Mouse (Mus musculus) intestine, embryonic 15.5 days (tissue): ENCODE results near the gene Prpf31. TPM values are rescaled to one million over a fixed set of nuclear protein-coding genes. Genes with fewer than 3 reads are reported as not detected.

ENCODE experiments used
- ATAC-seq: fragments of 200-750 bp; cut with Nextera tagmentation; 2 replicates; pipeline ENCODE4 v1.8.0; 2017; ENCODE audit warnings: moderate TSS enrichment, moderate library complexity
- H3K27ac ChIP-seq: fragments of 300-500 bp; sonication (generic); 2 replicates; pipeline ENCODE4 v1.5.1; 2015; ENCODE audit warnings: mild to moderate bottlenecking, inconsistent platforms
- H3K27me3 ChIP-seq: fragments of 300-500 bp; sonication (generic); replicated peaks from 2 replicates; pipeline ENCODE4 v1.6.1; 2015; ENCODE audit warnings: inconsistent platforms
- H3K36me3 ChIP-seq: fragments of 300-500 bp; sonication (generic); 2 replicates; pipeline ENCODE4 v1.6.1; 2015; ENCODE audit warnings: inconsistent platforms
- H3K4me1 ChIP-seq: fragments of 300-500 bp; sonication (generic); replicated peaks from 2 replicates; pipeline ENCODE4 v1.6.1; 2015; ENCODE audit warnings: inconsistent platforms
- H3K4me2 ChIP-seq: fragments of 300-500 bp; sonication (generic); replicated peaks from 2 replicates; pipeline ENCODE4 v1.6.1; 2015; ENCODE audit warnings: mild to moderate bottlenecking, inconsistent platforms
- H3K4me3 ChIP-seq: fragments of 300-500 bp; sonication (generic); replicated peaks from 2 replicates; pipeline ENCODE4 v1.5.1; 2015; ENCODE audit warnings: inconsistent platforms
- H3K9ac ChIP-seq: fragments of 300-500 bp; sonication (generic); 2 replicates; pipeline ENCODE4 v1.6.1; 2015; ENCODE audit warnings: inconsistent platforms
- H3K9me3 ChIP-seq: fragments of 300-500 bp; sonication (generic); 2 replicates; pipeline ENCODE4 v1.6.1; 2016; ENCODE audit warnings: inconsistent platforms
- WGBS: fragments of 180-500 bp; shearing (Covaris S2); methylation state at CpG from one replicate; pipeline ENCODE4 v1.1.7; 2015; 5-methylcytosine and 5-hydroxymethylcytosine counted together
- polyA plus RNA-seq: library from polyadenylated mRNA; unstranded; fragments of >200 nt; fragmentation: Nextera tagmentation; extraction: Ambion mirVana; gene quantifications from 2 replicates; pipeline ENCODE4 v1.2.1, GENCODE M21; 2015

The Prpf31 gene
- polyA plus RNA-seq, 1 experiment from 2014 or later, result 85.7 TPM

- H3K36me3 ChIP-seq, result peaks cover 15% of the 10 kb centered on the region
- peaks cover 27% of the 10 kb centered on the region for H3K4me1 ChIP-seq
- H3K9ac ChIP-seq, result no peak overlapping the region
Observed at GRCm38 (mm10) chr7:3643843-3644242, 14.1 kb downstream of the Prpf31 start.

GRCm38 (mm10) chr7:3644348-3644671 is 14.5 kb downstream of the Prpf31 start:
- Histone ChIP-seq H3K27me3 (no peaks in the 10 kb centered on the region), H3K9me3 (no peaks in the 10 kb centered on the region), H3K9ac (no peak overlapping the region), H3K4me3 (peak overlapping the region; percentile 97), H3K4me2 (peak overlapping the region; percentile 70), H3K27ac (peak overlapping the region; percentile 77), H3K4me1 (peaks cover 27% of the 10 kb centered on the region), H3K36me3 (peaks cover 12% of the 10 kb centered on the region)
- WGBS, result 0% methylated on average over 11 of the region's 11 CpGs
- no peak for ATAC-seq

More at GRCm38 (mm10) chr7:3643843-3644242, 14.1 kb downstream of the Prpf31 start:
- Histone ChIP-seq H3K27ac (peak overlapping the region; percentile 77), H3K4me3 (peak overlapping the region; percentile 97), H3K27me3 (no peaks in the 10 kb centered on the region), H3K4me2 (peak overlapping the region; percentile 70), H3K9me3 (no peaks in the 10 kb centered on the region)
- ATAC-seq, result no peak
- WGBS, result 19% methylated on average over 9 of the region's 9 CpGs

- ATAC-seq, result peak; percentile 98
- under 1% methylated on average over 57 of the region's 58 CpGs for WGBS
- peak within 1 kb of the TSS; percentile 99 for H3K9ac ChIP-seq
- H3K4me3 ChIP-seq, result peak within 1 kb of the TSS; percentile 97
- H3K27me3 ChIP-seq, result no peaks in the 10 kb centered on the region
- peak within 1 kb of the TSS; percentile 99 for H3K27ac ChIP-seq
- peak within 1 kb of the TSS; percentile 81 for H3K4me2 ChIP-seq
- H3K4me1 ChIP-seq, result peaks cover 27% of the 10 kb centered on the region
- no peaks in the 10 kb centered on the region for H3K9me3 ChIP-seq
- peaks cover 6% of the 10 kb centered on the region for H3K36me3 ChIP-seq
Observed at GRCm38 (mm10) chr7:3644672-3645487, 15.1 kb downstream of the Prpf31 start, which contains the start of gene Cnot3. Gene Cnot3, plus strand, starts transcription at chr7:3645268.

- WGBS, result under 1% methylated on average over 53 of the region's 58 CpGs
- Histone ChIP-seq H3K4me2 (peak overlapping the region; percentile 81), H3K9ac (peak overlapping the region; percentile 99), H3K4me1 (peaks cover 27% of the 10 kb centered on the region), H3K36me3 (peaks cover 7% of the 10 kb centered on the region), H3K4me3 (peak overlapping the region; percentile 97), H3K27me3 (no peaks in the 10 kb centered on the region), H3K9me3 (no peaks in the 10 kb centered on the region), H3K27ac (peak overlapping the region; percentile 99)
- ATAC-seq, result no peak
Observed at GRCm38 (mm10) chr7:3645488-3646025, 15.8 kb downstream of the Prpf31 start.

GRCm38 (mm10) chr7:3646188-3646587 is 16.4 kb downstream of the Prpf31 start:
- no peak for ATAC-seq
- Histone ChIP-seq H3K4me1 (peaks cover 27% of the 10 kb centered on the region), H3K36me3 (peaks cover 12% of the 10 kb centered on the region), H3K9ac (peak overlapping the region; percentile 99), H3K27ac (peak overlapping the region; percentile 99; the same call in 1 of the 2 replicates), H3K4me2 (peak overlapping the region; percentile 81), H3K27me3 (no peaks in the 10 kb centered on the region), H3K4me3 (peak overlapping the region; percentile 97), H3K9me3 (no peaks in the 10 kb centered on the region)
- 10% methylated on average over 9 of the region's 9 CpGs for WGBS

GRCm38 (mm10) chr7:3646641-3647040 is 16.9 kb downstream of the Prpf31 start:
- Histone ChIP-seq H3K9ac (peak overlapping the region; percentile 99), H3K36me3 (peaks cover 14% of the 10 kb centered on the region), H3K4me3 (peak overlapping the region; percentile 97), H3K4me1 (peaks cover 27% of the 10 kb centered on the region), H3K27me3 (no peaks in the 10 kb centered on the region), H3K9me3 (no peaks in the 10 kb centered on the region), H3K27ac (no peak overlapping the region), H3K4me2 (peak overlapping the region; percentile 81)
- 58% methylated on average over 4 of the region's 4 CpGs for WGBS
- ATAC-seq, result no peak

- WGBS, result 90% methylated on average over 4 of the region's 4 CpGs
- Histone ChIP-seq H3K4me1 (no peaks in the 10 kb centered on the region), H3K4me3 (no peak overlapping the region), H3K9ac (no peak overlapping the region), H3K36me3 (peaks cover 73% of the 10 kb centered on the region), H3K4me2 (no peak overlapping the region), H3K9me3 (no peaks in the 10 kb centered on the region), H3K27ac (no peak overlapping the region), H3K27me3 (no peaks in the 10 kb centered on the region)
- ATAC-seq, result no peak
Observed at GRCm38 (mm10) chr7:3656966-3657365, 27.2 kb downstream of the Prpf31 start.

GRCm38 (mm10) chr7:3658578-3658977 is 28.8 kb downstream of the Prpf31 start:
- no peaks in the 10 kb centered on the region for H3K27me3 ChIP-seq
- H3K9ac ChIP-seq, result no peak overlapping the region
- H3K4me2 ChIP-seq, result no peak overlapping the region
- no peaks in the 10 kb centered on the region for H3K9me3 ChIP-seq
- 92% methylated on average over 14 of the region's 14 CpGs for WGBS
- ATAC-seq, result 0 out of 2 replicates have a peak, but pooled peaks have one; percentile 3
- H3K27ac ChIP-seq, result no peak overlapping the region
- peaks cover 75% of the 10 kb centered on the region for H3K36me3 ChIP-seq
- H3K4me3 ChIP-seq, result no peak overlapping the region
- peaks cover 1% of the 10 kb centered on the region; the same call in 1 of the 2 replicates for H3K4me1 ChIP-seq

GRCm38 (mm10) chr7:3664524-3665214 is 34.9 kb downstream of the Prpf31 start:
- ATAC-seq, result peak; percentile 65
- peak overlapping the region; percentile 92 for H3K27ac ChIP-seq
- H3K4me2 ChIP-seq, result peak overlapping the region; percentile 79
- 27% methylated on average over 15 of the region's 15 CpGs for WGBS
- H3K27me3 ChIP-seq, result no peaks in the 10 kb centered on the region
- peaks cover 35% of the 10 kb centered on the region for H3K36me3 ChIP-seq
- peak overlapping the region; percentile 76 for H3K4me3 ChIP-seq
- H3K9ac ChIP-seq, result peak overlapping the region; percentile 83
- H3K9me3 ChIP-seq, result no peaks in the 10 kb centered on the region
- H3K4me1 ChIP-seq, result peaks cover 19% of the 10 kb centered on the region

GRCm38 (mm10) chr7:3665215-3666114 is 35.7 kb downstream of the Prpf31 start, which contains the start of gene Leng1:
Gene Leng1, minus strand, starts transcription at chr7:3665840.
- no peaks in the 10 kb centered on the region for H3K9me3 ChIP-seq
- H3K27me3 ChIP-seq, result no peaks in the 10 kb centered on the region
- peak within 1 kb of the TSS; percentile 79 for H3K4me2 ChIP-seq
- H3K36me3 ChIP-seq, result peaks cover 27% of the 10 kb centered on the region
- H3K9ac ChIP-seq, result peak within 1 kb of the TSS; percentile 83
- 2% methylated on average over 45 of the region's 45 CpGs for WGBS
- H3K4me1 ChIP-seq, result peaks cover 19% of the 10 kb centered on the region
- peak; percentile 98 for ATAC-seq
- H3K4me3 ChIP-seq, result peak within 1 kb of the TSS; percentile 76
- peak within 1 kb of the TSS; percentile 92 for H3K27ac ChIP-seq

GRCm38 (mm10) chr7:3666921-3667391 is 37.2 kb downstream of the Prpf31 start:
- 19% methylated on average over 14 of the region's 14 CpGs for WGBS
- ATAC-seq, result peak; percentile 44
- peak overlapping the region; percentile 51 for H3K27ac ChIP-seq
- peak overlapping the region; percentile 16; the same call in 1 of the 2 replicates for H3K9ac ChIP-seq
- no peaks in the 10 kb centered on the region for H3K27me3 ChIP-seq
- no peaks in the 10 kb centered on the region for H3K9me3 ChIP-seq
- peak overlapping the region; percentile 49 for H3K4me2 ChIP-seq
- H3K36me3 ChIP-seq, result peaks cover 21% of the 10 kb centered on the region
- H3K4me3 ChIP-seq, result peak overlapping the region; percentile 17
- peaks cover 19% of the 10 kb centered on the region for H3K4me1 ChIP-seq
